Mouse (Mus musculus) liver, embryonic 14.5 days (tissue): ENCODE results near the gene Kat2b.

Source experiments
- CTCF ChIP-seq: IDR thresholded peaks from 2 replicates; pipeline ENCODE4 v1.5.1; 2016; ENCODE audit warnings: antibody characterized with exemption, low read depth, control low read depth
- EP300 ChIP-seq: IDR thresholded peaks from 2 replicates; pipeline ENCODE4 v1.6.1; 2016; ENCODE audit warnings: antibody characterized with exemption, low read depth

- TF ChIP-seq CTCF (no peak), EP300 (no peak)
Observed at GRCm38 (mm10) chr17:53579612-53580011, 13.0 kb downstream of the Kat2b start.
